Mouse (Mus musculus) stomach, embryonic 15.5 days (tissue): Measurements from ENCODE around the gene Thumpd3. TPM values are rescaled to one million over a fixed set of nuclear protein-coding genes. Genes with fewer than 3 reads are reported as not detected.

Experiments used
- ATAC-seq: fragments of 200-750 bp; cut with Nextera tagmentation; 2 replicates; pipeline ENCODE4 v1.8.0; 2017; ENCODE audit warnings: low read depth, moderate number of reproducible peaks, moderate TSS enrichment; ENCODE audit not compliant: insufficient read depth, low FRiP score
- H3K27ac ChIP-seq: fragments of 300-500 bp; sonication (generic); 2 replicates; pipeline ENCODE4 v1.5.1; 2015; ENCODE audit warnings: mild to moderate bottlenecking, inconsistent platforms
- H3K27me3 ChIP-seq: fragments of 300-500 bp; sonication (generic); replicated peaks from 2 replicates; pipeline ENCODE4 v1.6.1; 2015; ENCODE audit warnings: inconsistent platforms
- H3K36me3 ChIP-seq: fragments of 300-500 bp; sonication (generic); 2 replicates; pipeline ENCODE4 v1.6.1; 2015; ENCODE audit warnings: inconsistent platforms
- H3K4me1 ChIP-seq: fragments of 300-500 bp; sonication (generic); 2 replicates; pipeline ENCODE4 v1.6.1; 2015; ENCODE audit warnings: inconsistent platforms
- H3K4me2 ChIP-seq: fragments of 300-500 bp; sonication (generic); 2 replicates; pipeline ENCODE4 v1.6.1; 2015; ENCODE audit warnings: mild to moderate bottlenecking, inconsistent platforms
- H3K4me3 ChIP-seq: fragments of 300-500 bp; sonication (generic); replicated peaks from 2 replicates; pipeline ENCODE4 v1.5.1; 2015; ENCODE audit warnings: inconsistent platforms
- H3K9ac ChIP-seq: fragments of 300-500 bp; sonication (generic); 2 replicates; pipeline ENCODE4 v1.6.1; 2015; ENCODE audit warnings: inconsistent platforms
- H3K9me3 ChIP-seq: fragments of 300-500 bp; sonication (generic); 2 replicates; pipeline ENCODE4 v1.6.1; 2016; ENCODE audit warnings: inconsistent platforms
- WGBS: fragments of 180-500 bp; shearing (Covaris S2); methylation state at CpG from one replicate; pipeline ENCODE4 v1.1.7; 2015; 5-methylcytosine and 5-hydroxymethylcytosine counted together
- polyA plus RNA-seq: library from polyadenylated mRNA; unstranded; fragments of >200 nt; fragmentation: Nextera tagmentation; extraction: Ambion mirVana; gene quantifications from 2 replicates; pipeline ENCODE4 v1.2.1, GENCODE M21; 2015

Thumpd3 gene
- polyA plus RNA-seq = 52.1 and 52.3 TPM in 2 replicates

DNA sequence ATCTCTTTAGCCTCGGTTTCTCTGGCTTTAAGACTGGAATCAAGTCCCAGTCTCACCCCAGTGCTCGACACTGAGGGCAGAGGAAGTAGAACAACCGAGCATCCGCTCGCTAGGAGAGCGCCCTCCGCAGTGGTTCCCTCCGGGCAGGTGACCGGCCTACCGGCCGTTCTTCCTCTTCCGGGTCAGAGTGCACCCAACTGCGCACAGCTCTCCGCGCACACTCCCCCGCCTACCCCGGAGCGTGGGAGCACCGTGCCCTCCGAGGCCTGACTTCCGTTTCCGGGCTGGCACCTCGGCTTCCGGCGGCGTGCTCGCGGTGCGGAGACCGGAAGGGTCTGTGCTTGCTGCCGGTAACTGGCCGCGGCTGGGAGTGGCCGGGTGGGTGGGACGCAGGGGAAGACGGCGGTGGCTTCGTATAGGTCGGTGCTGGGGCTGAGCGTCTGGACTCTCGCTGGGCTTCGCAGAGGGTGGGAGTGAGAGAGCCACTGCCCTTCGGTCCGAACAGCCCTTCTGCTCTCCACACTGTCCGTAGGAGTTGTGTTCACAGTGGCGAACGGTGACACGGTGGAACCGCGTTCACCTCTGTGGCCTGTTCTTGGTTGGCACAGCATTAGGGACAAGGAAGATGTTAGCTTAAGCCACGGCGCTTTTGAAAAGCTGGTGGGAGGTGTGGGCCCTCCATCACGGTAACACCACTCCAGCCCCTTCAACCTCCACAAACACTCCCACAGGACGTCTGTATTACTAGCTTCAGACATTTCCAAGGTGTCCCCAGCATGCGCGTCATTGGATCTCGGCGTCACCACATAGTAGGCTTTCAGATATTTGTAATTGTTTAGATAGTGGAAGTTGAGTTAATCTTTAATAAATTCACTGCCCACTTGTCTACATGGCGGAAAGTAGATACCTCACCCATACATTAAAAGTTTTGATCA is at the start of gene Thumpd3:
Gene Thumpd3 (plus strand): TSS at position 185 of the 935 bp plus-strand sequence.
- Histone ChIP-seq H3K9me3 (no peaks in the 10 kb centered on the region), H3K9ac (peak within 1 kb of the TSS; percentile 73), H3K4me1 (peaks cover 10% of the 10 kb centered on the region; the same call in 1 of the 2 replicates), H3K27me3 (no peaks in the 10 kb centered on the region), H3K4me2 (peak within 1 kb of the TSS; percentile 80), H3K4me3 (peak within 1 kb of the TSS; percentile 74), H3K27ac (peak within 1 kb of the TSS; percentile 95), H3K36me3 (peaks cover 8% of the 10 kb centered on the region; the same call in 1 of the 2 replicates)
- WGBS = under 1% methylated on average over 58 of the region's 59 CpGs
- peak; percentile 100 for ATAC-seq

- Histone ChIP-seq H3K9ac (no peak overlapping the region), H3K27ac (no peak overlapping the region), H3K4me1 (peaks cover 3% of the 10 kb centered on the region; the same call in 1 of the 2 replicates), H3K9me3 (no peaks in the 10 kb centered on the region), H3K4me2 (no peak overlapping the region), H3K27me3 (no peaks in the 10 kb centered on the region), H3K4me3 (no peak overlapping the region), H3K36me3 (no peaks in the 10 kb centered on the region)
- WGBS = 26% methylated on average over 2 of the region's 2 CpGs
- no peak for ATAC-seq
Observed at GRCm38 (mm10) chr6:112999199-112999598, 46.8 kb upstream of the Thumpd3 start.

DNA sequence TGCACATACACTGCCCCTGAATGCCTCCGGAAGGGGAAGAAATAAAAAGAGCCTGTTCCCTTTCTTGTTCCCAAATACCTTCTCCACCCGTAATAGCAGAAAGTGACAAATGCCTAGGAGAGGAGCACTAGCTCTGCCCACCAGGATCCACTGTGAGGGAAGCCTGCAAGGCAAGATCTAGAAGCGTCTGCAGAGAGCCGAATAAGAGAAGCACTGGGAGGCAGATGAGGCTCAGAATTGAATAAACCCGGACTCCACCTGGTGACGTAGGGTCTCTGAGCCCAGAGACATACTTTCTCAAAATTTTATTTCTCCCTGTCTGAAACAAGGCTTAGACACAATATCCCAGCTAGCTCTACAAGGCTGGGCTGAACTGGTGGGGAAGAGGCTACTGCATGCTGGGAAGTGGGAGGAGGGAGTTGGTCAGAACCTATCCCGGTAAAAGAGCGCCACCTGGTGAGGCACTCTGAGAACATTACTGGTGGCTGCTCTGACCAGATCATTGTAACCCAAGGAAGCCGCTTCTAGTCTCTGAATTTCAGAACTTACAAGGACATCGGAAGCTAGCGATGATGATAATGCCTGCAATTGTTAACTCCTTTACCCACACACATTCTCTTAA is 45.2 kb upstream of the Thumpd3 start:
- H3K4me1 ChIP-seq = peaks cover 3% of the 10 kb centered on the region; the same call in 1 of the 2 replicates
- H3K4me3 ChIP-seq = no peak overlapping the region
- H3K36me3 ChIP-seq = no peaks in the 10 kb centered on the region
- 26% methylated on average over 11 of the region's 11 CpGs for WGBS
- H3K4me2 ChIP-seq = peak overlapping the region; percentile 40; the same call in 1 of the 2 replicates
- no peaks in the 10 kb centered on the region for H3K9me3 ChIP-seq
- H3K9ac ChIP-seq = no peak overlapping the region
- H3K27me3 ChIP-seq = no peaks in the 10 kb centered on the region
- H3K27ac ChIP-seq = no peak overlapping the region
- ATAC-seq = peak; percentile 69; the same call in 1 of the 2 replicates

- no peak overlapping the region for H3K4me2 ChIP-seq
- H3K4me3 ChIP-seq = no peak overlapping the region
- H3K27me3 ChIP-seq = no peaks in the 10 kb centered on the region
- H3K36me3 ChIP-seq = no peaks in the 10 kb centered on the region
- peaks cover 3% of the 10 kb centered on the region; the same call in 1 of the 2 replicates for H3K4me1 ChIP-seq
- 67% methylated on average over 12 of the region's 12 CpGs for WGBS
- no peak for ATAC-seq
- H3K9ac ChIP-seq = no peak overlapping the region
- H3K27ac ChIP-seq = no peak overlapping the region
- no peaks in the 10 kb centered on the region for H3K9me3 ChIP-seq
Observed at GRCm38 (mm10) chr6:113001719-113002118, 44.3 kb upstream of the Thumpd3 start.

DNA sequence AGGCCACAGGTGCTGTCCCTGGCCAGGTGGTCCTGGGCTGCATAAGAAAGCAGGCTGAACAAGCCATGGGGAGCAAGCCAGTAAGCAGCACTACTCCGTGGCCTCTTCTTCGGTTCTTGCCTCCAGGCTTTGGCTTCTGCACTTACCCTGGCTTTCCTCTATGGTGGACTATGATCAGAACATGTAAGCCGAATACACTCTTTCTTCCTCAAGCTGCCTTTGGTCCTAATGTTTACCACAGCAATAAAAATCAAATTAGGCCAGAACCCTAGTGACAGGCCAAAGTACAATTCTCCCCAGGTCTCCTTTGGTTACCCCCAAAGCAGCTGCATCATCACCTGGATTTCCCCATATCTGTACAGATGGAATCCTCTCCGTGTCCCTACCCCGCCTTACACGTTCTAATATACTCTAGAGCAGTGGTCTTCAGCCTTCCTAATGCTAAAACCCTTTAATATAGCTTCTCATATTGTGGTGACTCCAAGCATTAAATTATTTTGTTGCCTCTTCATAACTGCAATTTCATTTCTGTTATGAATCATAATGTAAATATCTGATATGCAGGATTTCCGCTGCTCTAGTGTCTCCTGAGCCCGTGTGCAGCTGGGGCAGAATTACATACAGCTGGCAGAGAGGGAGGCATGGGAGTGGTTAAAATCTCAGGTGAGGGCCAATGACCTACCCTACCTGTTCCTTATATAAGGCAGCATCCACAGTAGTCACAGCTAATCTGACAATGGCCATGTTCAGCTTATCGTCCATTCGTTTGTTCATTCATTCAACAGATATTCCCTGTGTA is 42.5 kb upstream of the Thumpd3 start:
- H3K4me2 ChIP-seq = no peak overlapping the region
- H3K9me3 ChIP-seq = no peaks in the 10 kb centered on the region
- H3K4me1 ChIP-seq = peaks cover 3% of the 10 kb centered on the region; the same call in 1 of the 2 replicates
- no peak overlapping the region for H3K4me3 ChIP-seq
- WGBS = 83% methylated on average over 10 of the region's 10 CpGs
- no peaks in the 10 kb centered on the region for H3K27me3 ChIP-seq
- H3K9ac ChIP-seq = no peak overlapping the region
- H3K27ac ChIP-seq = no peak overlapping the region
- H3K36me3 ChIP-seq = no peaks in the 10 kb centered on the region
- no peak for ATAC-seq

DNA sequence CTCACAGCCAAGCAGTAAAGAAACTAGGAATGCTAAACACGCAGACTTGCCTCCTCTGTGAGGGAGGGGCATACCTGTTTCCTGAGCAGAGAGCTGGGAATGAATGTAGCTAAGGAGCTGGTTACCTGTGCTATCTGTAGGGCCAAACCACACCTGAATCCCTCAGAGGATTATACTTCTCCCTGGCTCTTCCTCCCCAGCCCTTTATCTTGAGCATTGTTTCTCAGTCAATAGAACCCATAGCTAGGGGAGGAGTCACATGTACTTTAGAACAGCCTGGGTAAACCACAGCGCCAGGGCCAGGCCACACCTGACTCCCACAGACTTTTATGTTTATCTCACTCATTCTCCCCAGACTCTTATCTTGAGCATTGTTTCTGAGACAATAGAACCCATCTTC is 39.2 kb upstream of the Thumpd3 start:
- Histone ChIP-seq H3K4me3 (no peak overlapping the region), H3K36me3 (no peaks in the 10 kb centered on the region), H3K27me3 (no peaks in the 10 kb centered on the region), H3K4me1 (no peaks in the 10 kb centered on the region), H3K9ac (no peak overlapping the region), H3K9me3 (no peaks in the 10 kb centered on the region), H3K4me2 (no peak overlapping the region), H3K27ac (no peak overlapping the region; the same call in 1 of the 2 replicates)
- peak; percentile 70 for ATAC-seq
- WGBS = 55% methylated on average over 2 of the region's 2 CpGs

DNA sequence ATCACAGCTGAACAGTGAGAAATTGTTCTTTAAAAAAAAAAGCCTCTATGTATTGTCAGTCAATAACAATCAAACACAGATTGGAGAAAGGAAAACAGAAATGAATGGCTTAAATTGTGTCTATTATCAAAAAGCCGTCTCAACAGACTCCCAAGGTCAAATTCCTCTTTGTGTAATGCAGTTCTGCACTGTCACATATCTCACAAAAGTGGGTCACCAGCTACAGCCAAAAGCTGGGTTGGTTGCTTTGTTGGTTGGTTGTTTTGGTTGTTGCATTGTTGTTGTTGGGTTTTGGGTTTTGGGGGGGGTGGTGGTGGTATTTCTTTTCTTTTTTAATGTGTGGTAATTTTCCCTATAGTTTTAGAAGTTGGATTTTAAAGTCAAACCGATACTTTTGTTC is 34.1 kb upstream of the Thumpd3 start:
- H3K4me3 ChIP-seq = no peak overlapping the region
- H3K27me3 ChIP-seq = no peaks in the 10 kb centered on the region
- H3K9ac ChIP-seq = no peak overlapping the region
- no peak overlapping the region; the same call in 1 of the 2 replicates for H3K27ac ChIP-seq
- H3K36me3 ChIP-seq = no peaks in the 10 kb centered on the region
- ATAC-seq = no peak
- WGBS = 66% methylated on average over 2 of the region's 2 CpGs
- H3K4me1 ChIP-seq = peaks cover 6% of the 10 kb centered on the region; the same call in 1 of the 2 replicates
- H3K4me2 ChIP-seq = no peak overlapping the region
- no peaks in the 10 kb centered on the region for H3K9me3 ChIP-seq

DNA sequence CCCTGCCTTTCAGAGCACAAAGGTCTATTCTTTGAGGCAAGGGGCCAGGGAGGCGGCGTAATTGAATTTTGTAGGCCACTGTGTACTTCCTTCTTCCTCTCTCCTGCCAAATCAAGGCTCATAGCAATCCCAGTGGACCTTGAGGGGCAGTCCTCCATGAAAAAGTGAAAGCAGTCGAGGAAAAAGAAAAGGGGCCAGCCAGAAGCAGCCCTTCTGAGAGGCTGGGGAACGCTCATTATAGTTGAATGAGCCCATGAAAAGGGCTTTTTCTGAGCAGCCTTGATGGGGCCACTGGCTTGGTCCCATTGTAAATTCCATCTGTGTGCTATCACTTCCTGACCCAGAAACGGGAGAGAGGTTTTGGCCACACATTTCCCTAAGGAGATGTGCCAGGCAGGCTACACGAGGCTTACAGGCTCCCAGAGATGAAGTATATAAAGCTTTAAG is 33.5 kb upstream of the Thumpd3 start:
- H3K36me3 ChIP-seq = no peaks in the 10 kb centered on the region
- peak overlapping the region; percentile 59 for H3K27ac ChIP-seq
- WGBS = 38% methylated on average over 6 of the region's 6 CpGs
- H3K9me3 ChIP-seq = no peaks in the 10 kb centered on the region
- H3K4me3 ChIP-seq = no peak overlapping the region
- ATAC-seq = peak; percentile 55; the same call in 1 of the 2 replicates
- H3K9ac ChIP-seq = no peak overlapping the region
- H3K4me2 ChIP-seq = peak overlapping the region; percentile 17; the same call in 1 of the 2 replicates
- H3K27me3 ChIP-seq = no peaks in the 10 kb centered on the region
- H3K4me1 ChIP-seq = peaks cover 6% of the 10 kb centered on the region; the same call in 1 of the 2 replicates

- H3K9ac ChIP-seq = no peak overlapping the region
- ATAC-seq = 0 out of 2 replicates have a peak, but pooled peaks have one; percentile 36
- H3K4me2 ChIP-seq = no peak overlapping the region
- peaks cover 6% of the 10 kb centered on the region; the same call in 1 of the 2 replicates for H3K4me1 ChIP-seq
- H3K27ac ChIP-seq = no peak overlapping the region
- WGBS = 66% methylated on average over 4 of the region's 4 CpGs
- no peaks in the 10 kb centered on the region for H3K27me3 ChIP-seq
- no peaks in the 10 kb centered on the region for H3K36me3 ChIP-seq
- H3K9me3 ChIP-seq = no peaks in the 10 kb centered on the region
- no peak overlapping the region for H3K4me3 ChIP-seq
Observed at GRCm38 (mm10) chr6:113013550-113013949, 32.5 kb upstream of the Thumpd3 start.

- Histone ChIP-seq H3K27ac (no peak overlapping the region), H3K4me2 (no peak overlapping the region), H3K9me3 (no peaks in the 10 kb centered on the region), H3K9ac (no peak overlapping the region), H3K36me3 (no peaks in the 10 kb centered on the region), H3K27me3 (no peaks in the 10 kb centered on the region), H3K4me3 (no peak overlapping the region), H3K4me1 (peaks cover 3% of the 10 kb centered on the region; the same call in 1 of the 2 replicates)
- WGBS = 42% methylated on average over 12 of the region's 12 CpGs
- ATAC-seq = no peak
Observed at GRCm38 (mm10) chr6:113017500-113018047, 28.5 kb upstream of the Thumpd3 start.

GRCm38 (mm10) chr6:113018139-113018538 is 27.9 kb upstream of the Thumpd3 start:
- no peak overlapping the region for H3K4me2 ChIP-seq
- H3K4me1 ChIP-seq = no peaks in the 10 kb centered on the region
- 46% methylated on average over 6 of the region's 6 CpGs for WGBS
- H3K9me3 ChIP-seq = no peaks in the 10 kb centered on the region
- no peak overlapping the region for H3K27ac ChIP-seq
- H3K4me3 ChIP-seq = no peak overlapping the region
- H3K27me3 ChIP-seq = no peaks in the 10 kb centered on the region
- ATAC-seq = no peak
- no peak overlapping the region for H3K9ac ChIP-seq
- no peaks in the 10 kb centered on the region for H3K36me3 ChIP-seq
